Mouse (Mus musculus) heart, embryonic 13.5 days (tissue): Measurements from ENCODE around the gene Cenpu. TPM values are rescaled to one million over a fixed set of nuclear protein-coding genes. Genes with fewer than 3 reads are reported as not detected.

Source experiments
- ATAC-seq: fragments of 200-750 bp; cut with Nextera tagmentation; 2 replicates; pipeline ENCODE4 v1.8.0; 2017; ENCODE audit warnings: moderate TSS enrichment; ENCODE audit not compliant: insufficient number of reproducible peaks, low FRiP score, low TSS enrichment; ENCODE audit errors: extremely low read depth
- H3K27ac ChIP-seq: fragments of 300-500 bp; sonication (generic); replicated peaks from 2 replicates; pipeline ENCODE4 v1.5.1; 2015; ENCODE audit warnings: moderate library complexity, mild to moderate bottlenecking, inconsistent platforms
- H3K27me3 ChIP-seq: fragments of 300-500 bp; sonication (generic); replicated peaks from 2 replicates; pipeline ENCODE4 v1.6.1; 2015; ENCODE audit warnings: mild to moderate bottlenecking, inconsistent platforms
- H3K36me3 ChIP-seq: fragments of 300-500 bp; sonication (generic); 2 replicates; pipeline ENCODE4 v1.6.1; 2015; ENCODE audit warnings: mild to moderate bottlenecking, inconsistent platforms
- H3K4me1 ChIP-seq: fragments of 300-500 bp; sonication (generic); 2 replicates; pipeline ENCODE4 v1.6.1; 2015; ENCODE audit warnings: inconsistent platforms
- H3K4me2 ChIP-seq: fragments of 300-500 bp; sonication (generic); 2 replicates; pipeline ENCODE4 v1.6.1; 2015; ENCODE audit warnings: inconsistent platforms, mild to moderate bottlenecking, moderate library complexity
- H3K4me3 ChIP-seq: fragments of 300-500 bp; sonication (generic); 2 replicates; pipeline ENCODE4 v1.5.1; 2015; ENCODE audit warnings: moderate library complexity, mild to moderate bottlenecking, inconsistent platforms
- H3K9ac ChIP-seq: fragments of 300-500 bp; sonication (generic); 2 replicates; pipeline ENCODE4 v1.6.1; 2015; ENCODE audit warnings: inconsistent platforms, mild to moderate bottlenecking, moderate library complexity
- H3K9me3 ChIP-seq: fragments of 300-500 bp; sonication (generic); 2 replicates; pipeline ENCODE4 v1.6.1; 2016; ENCODE audit warnings: inconsistent platforms
- WGBS: fragments of 180-500 bp; shearing (Covaris S2); methylation state at CpG from one replicate; pipeline ENCODE4 v1.1.7; 2015; ENCODE audit warnings: mixed read lengths; 5-methylcytosine and 5-hydroxymethylcytosine counted together
- polyA plus RNA-seq: library from polyadenylated mRNA; unstranded; fragments of >200 nt; fragmentation: Nextera tagmentation; extraction: Ambion mirVana; gene quantifications from 2 replicates; pipeline ENCODE4 v1.2.1, GENCODE M21; 2015

Cenpu gene
- polyA plus RNA-seq, 1 experiment from 2014 or later, result 8.7 TPM

GRCm38 (mm10) chr8:46526098-46526497 lies 25.7 kb upstream of the Cenpu start:
- H3K36me3 ChIP-seq, result peaks cover 52% of the 10 kb centered on the region
- WGBS, result 85% methylated on average over 8 of the region's 8 CpGs
- H3K4me3 ChIP-seq, result no peak overlapping the region
- H3K9ac ChIP-seq, result no peak overlapping the region
- ATAC-seq, result no peak
- H3K9me3 ChIP-seq, result no peaks in the 10 kb centered on the region
- H3K27me3 ChIP-seq, result no peaks in the 10 kb centered on the region
- H3K27ac ChIP-seq, result no peak overlapping the region
- no peaks in the 10 kb centered on the region for H3K4me1 ChIP-seq
- H3K4me2 ChIP-seq, result no peak overlapping the region

- ATAC-seq, result no peak
These were observed 25.0 kb upstream of the Cenpu start for GRCm38 (mm10) chr8:46526821-46527220.

GRCm38 (mm10) chr8:46529508-46529907 lies 22.3 kb upstream of the Cenpu start:
- H3K9me3 ChIP-seq, result no peaks in the 10 kb centered on the region
- no peaks in the 10 kb centered on the region for H3K27me3 ChIP-seq
- no peaks in the 10 kb centered on the region for H3K4me1 ChIP-seq
- H3K4me3 ChIP-seq, result no peak overlapping the region
- 73% methylated on average over 4 of the region's 4 CpGs for WGBS
- peaks cover 75% of the 10 kb centered on the region for H3K36me3 ChIP-seq
- no peak overlapping the region for H3K4me2 ChIP-seq
- no peak overlapping the region for H3K27ac ChIP-seq
- no peak overlapping the region for H3K9ac ChIP-seq
- no peak for ATAC-seq

More at GRCm38 (mm10) chr8:46526821-46527220, 25.0 kb upstream of the Cenpu start:
- Histone ChIP-seq H3K4me2 (no peak overlapping the region), H3K4me1 (no peaks in the 10 kb centered on the region), H3K27me3 (no peaks in the 10 kb centered on the region), H3K9ac (no peak overlapping the region), H3K9me3 (no peaks in the 10 kb centered on the region), H3K4me3 (no peak overlapping the region), H3K36me3 (peaks cover 54% of the 10 kb centered on the region), H3K27ac (no peak overlapping the region)
- 63% methylated on average over 10 of the region's 10 CpGs for WGBS

- no peaks in the 10 kb centered on the region for H3K27me3 ChIP-seq
- H3K9me3 ChIP-seq, result no peaks in the 10 kb centered on the region
- H3K36me3 ChIP-seq, result peaks cover 76% of the 10 kb centered on the region
- no peak for ATAC-seq
- WGBS, result 53% methylated on average over 4 of the region's 4 CpGs
- no peak overlapping the region for H3K9ac ChIP-seq
- H3K4me1 ChIP-seq, result no peaks in the 10 kb centered on the region
- no peak overlapping the region for H3K4me2 ChIP-seq
- no peak overlapping the region for H3K4me3 ChIP-seq
- H3K27ac ChIP-seq, result no peak overlapping the region
These were observed 21.3 kb upstream of the Cenpu start for GRCm38 (mm10) chr8:46530541-46530940.

GRCm38 (mm10) chr8:46533926-46534325 lies 17.9 kb upstream of the Cenpu start:
- Histone ChIP-seq H3K27ac (no peak overlapping the region), H3K9ac (no peak overlapping the region), H3K4me1 (no peaks in the 10 kb centered on the region), H3K4me3 (no peak overlapping the region), H3K36me3 (peaks cover 72% of the 10 kb centered on the region), H3K27me3 (no peaks in the 10 kb centered on the region), H3K4me2 (no peak overlapping the region), H3K9me3 (no peaks in the 10 kb centered on the region)
- ATAC-seq, result no peak
- WGBS, result 80% methylated on average over 7 of the region's 7 CpGs

- H3K9ac ChIP-seq, result no peak overlapping the region
- no peak overlapping the region for H3K4me2 ChIP-seq
- H3K4me1 ChIP-seq, result no peaks in the 10 kb centered on the region
- WGBS, result 71% methylated on average over 5 of the region's 5 CpGs
- peaks cover 19% of the 10 kb centered on the region for H3K36me3 ChIP-seq
- H3K9me3 ChIP-seq, result no peaks in the 10 kb centered on the region
- H3K27ac ChIP-seq, result no peak overlapping the region
- no peaks in the 10 kb centered on the region for H3K27me3 ChIP-seq
- H3K4me3 ChIP-seq, result no peak overlapping the region
- no peak for ATAC-seq
These were observed 12.1 kb upstream of the Cenpu start for GRCm38 (mm10) chr8:46539701-46540100.

GRCm38 (mm10) chr8:46543191-46543590 lies 8.6 kb upstream of the Cenpu start:
- whole genome bisulfite sequencing, result 74% methylated on average over 7 of the region's 7 CpGs
- ATAC-seq, result no peak
- H3K4me3 ChIP-seq, result no peak overlapping the region

GRCm38 (mm10) chr8:46543662-46544061 lies 8.2 kb upstream of the Cenpu start:
- Histone ChIP-seq H3K27ac (no peak overlapping the region), H3K9me3 (no peaks in the 10 kb centered on the region), H3K27me3 (no peaks in the 10 kb centered on the region), H3K4me3 (no peak overlapping the region), H3K9ac (no peak overlapping the region), H3K4me2 (no peak overlapping the region), H3K4me1 (peaks cover 14% of the 10 kb centered on the region), H3K36me3 (no peaks in the 10 kb centered on the region)
- ATAC-seq, result no peak
- WGBS, result 76% methylated on average over 6 of the region's 6 CpGs

More at GRCm38 (mm10) chr8:46543191-46543590, 8.6 kb upstream of the Cenpu start:
- Histone ChIP-seq H3K36me3 (no peaks in the 10 kb centered on the region), H3K9ac (no peak overlapping the region), H3K27ac (no peak overlapping the region), H3K4me2 (no peak overlapping the region), H3K4me1 (peaks cover 14% of the 10 kb centered on the region), H3K9me3 (no peaks in the 10 kb centered on the region), H3K27me3 (no peaks in the 10 kb centered on the region)

- H3K4me2 ChIP-seq, result no peak overlapping the region
- H3K9me3 ChIP-seq, result no peaks in the 10 kb centered on the region
- no peaks in the 10 kb centered on the region for H3K27me3 ChIP-seq
- no peak for ATAC-seq
- H3K27ac ChIP-seq, result peak overlapping the region; percentile 70; the same call in 1 of the 2 replicates
- peaks cover 15% of the 10 kb centered on the region for H3K4me1 ChIP-seq
- H3K36me3 ChIP-seq, result no peaks in the 10 kb centered on the region
- WGBS, result 81% methylated on average over 5 of the region's 5 CpGs
- H3K9ac ChIP-seq, result no peak overlapping the region
- no peak overlapping the region for H3K4me3 ChIP-seq
These were observed 6.0 kb upstream of the Cenpu start for GRCm38 (mm10) chr8:46545854-46546253.

GRCm38 (mm10) chr8:46546431-46547176 lies 5.2 kb upstream of the Cenpu start:
- H3K9me3 ChIP-seq, result no peaks in the 10 kb centered on the region
- 56% methylated on average over 11 of the region's 11 CpGs for WGBS
- H3K27ac ChIP-seq, result peak overlapping the region; percentile 70
- H3K36me3 ChIP-seq, result no peaks in the 10 kb centered on the region
- peaks cover 19% of the 10 kb centered on the region for H3K4me1 ChIP-seq
- peak; percentile 51; the same call in 1 of the 2 replicates for ATAC-seq
- 0 out of 2 replicates have a peak overlapping the region, but pooled peaks have one; percentile 2 for H3K9ac ChIP-seq
- no peaks in the 10 kb centered on the region for H3K27me3 ChIP-seq
- no peak overlapping the region for H3K4me3 ChIP-seq
- peak overlapping the region; percentile 32 for H3K4me2 ChIP-seq

GRCm38 (mm10) chr8:46547245-46547644 lies 4.6 kb upstream of the Cenpu start:
- H3K27me3 ChIP-seq, result no peaks in the 10 kb centered on the region
- H3K4me2 ChIP-seq, result peak overlapping the region; percentile 32
- no peak overlapping the region for H3K9ac ChIP-seq
- no peaks in the 10 kb centered on the region for H3K9me3 ChIP-seq
- no peaks in the 10 kb centered on the region for H3K36me3 ChIP-seq
- H3K4me1 ChIP-seq, result peaks cover 21% of the 10 kb centered on the region
- no peak overlapping the region for H3K4me3 ChIP-seq
- WGBS, result 47% methylated on average over 4 of the region's 4 CpGs
- ATAC-seq, result no peak
- H3K27ac ChIP-seq, result peak overlapping the region; percentile 70

- Histone ChIP-seq H3K4me1 (peaks cover 30% of the 10 kb centered on the region), H3K36me3 (0 out of 2 replicates have a peak, but pooled peaks cover 3% of the 10 kb centered on the region), H3K9ac (no peak overlapping the region), H3K27me3 (no peaks in the 10 kb centered on the region), H3K4me3 (no peak overlapping the region), H3K27ac (no peak overlapping the region), H3K4me2 (no peak overlapping the region), H3K9me3 (no peaks in the 10 kb centered on the region)
- whole genome bisulfite sequencing, result 77% methylated on average over 8 of the region's 8 CpGs
- no peak for ATAC-seq
These were observed 1.8 kb upstream of the Cenpu start for GRCm38 (mm10) chr8:46550058-46550457.
